Mouse (Mus musculus) large intestine, adult 2 months (tissue): ENCODE results near the gene Ncf2. TPM values are rescaled to one million over a fixed set of nuclear protein-coding genes. Genes with fewer than 3 reads are reported as not detected.

Source experiments
- DNase-seq: peaks from one replicate; pipeline ENCODE4 v3.0.0-alpha.2; 2012; ENCODE audit warnings: low read depth, low spot score
- WGBS: fragments of 180-500 bp; shearing (Covaris S2); methylation state at CpG from one replicate; pipeline ENCODE4 v1.1.7; 2018; 5-methylcytosine and 5-hydroxymethylcytosine counted together
- polyA plus RNA-seq: library from polyadenylated mRNA; depleted of rRNA; stranded (reverse); fragments of >200 nt; gene quantifications from 2 replicates; pipeline ENCODE4 v1.2.3, GENCODE M21; 2012; rRNA removed

The Ncf2 gene
- polyA plus RNA-seq, 1 experiment, result 11.2 TPM

DNA sequence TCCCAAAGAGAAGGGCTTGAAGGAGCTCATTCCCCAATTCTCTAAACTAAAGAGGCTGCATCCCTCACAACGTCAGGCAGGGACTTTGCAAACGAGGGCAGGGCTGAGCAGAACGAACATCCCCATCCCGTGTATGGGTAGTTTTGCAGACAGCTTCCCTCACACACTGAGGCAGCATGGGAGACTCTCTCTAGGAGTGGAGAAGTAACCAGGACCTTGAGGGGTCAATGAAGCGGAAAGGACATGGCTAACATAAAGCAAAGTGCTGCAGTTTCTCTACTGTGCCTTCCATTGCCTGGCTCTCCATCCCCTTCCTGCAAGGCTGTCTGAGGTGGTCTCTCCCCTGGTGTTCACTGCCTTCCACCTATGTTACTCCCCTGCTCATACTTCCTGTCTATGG is 28.2 kb downstream of the Ncf2 start:
- WGBS, result 85% methylated on average over 5 of the region's 5 CpGs
- DNase-seq, result no peak

DNA sequence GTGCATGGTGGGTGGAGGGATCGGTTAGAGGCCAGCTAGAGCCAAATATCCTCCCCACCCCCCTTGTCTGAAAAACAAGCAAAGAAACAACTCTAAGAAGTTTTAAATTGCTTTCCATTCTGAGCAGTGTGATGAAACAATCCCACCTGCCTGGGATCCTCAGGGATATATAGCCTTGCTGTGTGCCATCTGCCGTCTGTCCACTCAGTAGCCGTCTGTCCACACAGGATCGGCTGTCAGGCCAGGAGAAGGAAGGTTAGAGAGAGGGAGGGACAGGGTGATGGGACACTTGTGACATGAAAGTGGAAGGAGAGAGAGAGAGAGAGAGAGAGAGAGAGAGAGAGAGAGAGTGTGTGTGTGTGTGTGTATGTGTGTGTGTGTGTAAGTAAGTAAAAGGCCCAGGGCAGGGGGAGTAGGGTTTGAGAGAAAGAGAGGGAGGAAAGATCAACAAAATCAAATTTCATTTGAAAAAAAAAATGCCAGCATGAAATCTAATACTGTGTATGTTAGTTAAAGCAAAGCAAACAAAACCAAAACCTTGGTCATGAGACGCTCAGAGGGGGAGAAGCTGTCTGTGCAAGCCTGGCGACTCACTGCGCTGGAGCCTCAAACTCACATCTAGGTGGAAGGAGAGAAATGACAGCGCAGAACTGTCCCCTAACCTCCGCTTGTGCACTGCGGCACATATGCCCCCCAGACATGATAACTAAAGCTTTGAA is 28.8 kb downstream of the Ncf2 start:
- DNase-seq, result no peak
- 77% methylated on average over 10 of the region's 10 CpGs for WGBS

DNA sequence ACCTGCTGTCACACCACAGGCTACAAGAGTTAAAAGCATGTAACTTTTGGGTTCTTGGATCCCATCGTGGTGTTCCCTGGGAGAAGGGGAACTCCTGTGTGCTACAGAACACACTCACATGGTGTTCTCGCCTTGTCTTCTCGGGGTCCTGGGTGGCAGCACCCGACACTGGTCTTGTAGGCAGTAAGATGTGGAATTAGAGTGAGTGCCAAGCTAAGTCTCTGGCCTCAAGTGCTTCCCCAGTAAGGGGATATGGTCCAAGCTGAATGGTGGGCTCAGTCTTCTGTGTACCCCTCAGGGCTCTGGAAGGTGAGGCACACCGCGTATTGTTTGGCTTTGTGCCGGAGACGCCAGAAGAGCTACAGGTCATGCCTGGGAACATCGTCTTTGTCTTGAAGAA is 30.1 kb downstream of the Ncf2 start:
- no peak for DNase-seq
- 92% methylated on average over 9 of the region's 9 CpGs for WGBS

DNA sequence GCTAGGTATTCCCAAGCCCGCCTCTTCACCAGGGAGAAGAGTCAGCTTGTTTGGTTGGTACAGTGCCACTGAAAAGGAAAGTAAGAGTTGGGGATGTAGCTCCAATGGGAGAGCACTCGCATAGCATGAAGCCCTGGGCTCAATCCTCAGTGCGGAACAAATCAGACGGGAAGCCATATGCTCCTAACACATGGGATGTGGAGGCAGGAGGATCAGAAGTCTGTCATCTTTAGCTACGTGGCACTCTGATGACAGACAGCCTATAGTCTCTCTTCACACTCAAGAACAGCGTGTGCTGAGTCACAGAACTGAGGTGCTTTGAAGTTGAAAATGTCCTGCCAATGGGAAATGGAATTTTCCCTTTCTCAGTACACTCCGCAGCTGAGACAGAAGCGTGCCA is 31.0 kb downstream of the Ncf2 start:
- no peak for DNase-seq
- WGBS, result 88% methylated on average over 8 of the region's 8 CpGs

DNA sequence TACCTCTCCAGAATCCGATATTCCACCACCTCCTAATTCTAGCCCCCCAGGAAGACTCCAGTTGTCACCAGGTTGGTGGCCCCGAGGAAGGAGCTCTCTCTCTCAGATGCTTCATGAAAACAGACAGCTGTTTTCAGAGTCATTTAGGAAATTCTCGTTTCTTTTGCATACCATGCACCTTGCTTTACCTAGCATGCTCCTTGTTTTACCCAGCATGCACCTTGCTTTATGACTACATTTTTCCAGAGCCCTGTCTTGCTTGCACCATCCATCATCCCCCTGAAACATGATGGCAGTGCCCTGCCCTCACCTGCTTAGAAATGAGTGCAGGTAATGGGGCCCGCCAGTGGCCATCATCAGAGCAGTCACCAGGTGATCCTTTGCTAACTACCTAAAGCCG is 31.6 kb downstream of the Ncf2 start:
- WGBS, result 81% methylated on average over 5 of the region's 5 CpGs
- DNase-seq, result no peak

DNA sequence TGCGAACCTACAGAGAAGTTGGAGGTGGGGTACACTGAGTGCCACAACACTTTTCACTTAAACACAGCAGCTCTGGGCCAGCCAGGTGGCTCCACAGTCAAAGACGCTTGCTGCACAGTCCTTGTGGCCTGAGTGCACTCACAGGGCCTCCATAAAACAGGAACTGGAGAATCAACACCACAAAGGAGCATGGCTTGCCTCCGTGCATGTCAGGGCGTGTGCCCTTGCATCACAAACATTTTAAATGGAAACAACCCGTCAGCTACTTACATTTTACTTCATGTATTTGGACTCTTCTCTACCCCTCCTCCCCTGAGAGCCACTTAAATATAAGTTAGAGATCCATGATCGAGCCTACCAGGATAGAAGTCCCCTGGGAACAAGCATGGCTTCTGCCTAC is 32.3 kb downstream of the Ncf2 start:
- no peak for DNase-seq
- 67% methylated on average over 6 of the region's 6 CpGs for WGBS

DNA sequence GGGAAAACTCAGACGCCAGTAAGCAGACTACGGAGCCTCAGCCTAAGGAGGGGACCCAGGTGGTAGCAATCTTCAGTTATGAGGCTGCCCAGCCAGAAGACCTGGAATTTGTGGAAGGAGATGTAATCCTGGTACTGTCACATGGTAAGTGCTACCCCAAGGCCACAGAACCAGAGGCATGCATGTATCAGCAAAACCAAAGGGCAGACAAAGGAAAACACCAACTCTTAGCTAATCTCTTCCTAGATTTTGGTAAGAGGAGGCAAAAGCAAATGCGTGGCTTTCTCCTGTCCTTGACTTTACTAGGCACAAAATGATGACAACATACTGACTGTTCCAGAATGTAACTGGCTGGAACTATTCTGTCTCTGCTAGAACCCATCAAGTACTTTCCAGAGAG is 35.1 kb downstream of the Ncf2 start:
- 93% methylated on average over 3 of the region's 3 CpGs for WGBS

DNA sequence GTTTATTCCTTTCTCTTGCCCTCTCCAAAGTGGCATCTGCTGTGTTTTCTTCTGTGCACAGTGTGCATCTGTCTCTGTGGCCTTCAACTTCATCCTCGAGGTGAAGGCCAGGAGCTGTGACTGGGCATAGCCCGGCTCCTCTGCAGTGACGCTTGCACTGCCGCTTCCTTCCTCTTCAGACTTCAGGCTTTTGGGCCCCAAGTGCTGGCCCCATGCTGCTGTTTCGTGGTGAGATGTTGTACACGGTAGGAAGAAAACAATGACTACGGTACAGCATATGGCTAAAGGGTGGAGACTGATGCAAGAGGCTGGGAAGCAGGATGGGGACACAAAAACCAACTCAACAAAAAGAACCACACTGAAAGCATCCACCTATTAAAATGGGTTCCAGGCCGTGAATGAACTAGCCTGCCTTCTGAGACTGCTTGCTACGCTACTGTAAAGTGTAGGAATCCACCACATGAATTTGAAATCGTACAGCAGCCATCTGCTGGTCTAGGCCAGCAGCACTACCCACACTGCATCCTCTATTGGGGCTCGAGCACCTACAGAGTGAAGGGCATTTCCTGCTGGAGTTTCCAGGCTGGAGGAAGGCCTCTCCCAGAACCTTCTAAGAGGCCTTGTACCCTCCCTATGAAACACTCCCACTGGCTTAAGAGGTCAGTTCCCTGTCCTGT is 38.2 kb downstream of the Ncf2 start:
- DNase-seq, result no peak
- 76% methylated on average over 11 of the region's 11 CpGs for WGBS

More for the DNA sequence above, 35.1 kb downstream of the Ncf2 start:
- DNase-seq, result no peak

DNA sequence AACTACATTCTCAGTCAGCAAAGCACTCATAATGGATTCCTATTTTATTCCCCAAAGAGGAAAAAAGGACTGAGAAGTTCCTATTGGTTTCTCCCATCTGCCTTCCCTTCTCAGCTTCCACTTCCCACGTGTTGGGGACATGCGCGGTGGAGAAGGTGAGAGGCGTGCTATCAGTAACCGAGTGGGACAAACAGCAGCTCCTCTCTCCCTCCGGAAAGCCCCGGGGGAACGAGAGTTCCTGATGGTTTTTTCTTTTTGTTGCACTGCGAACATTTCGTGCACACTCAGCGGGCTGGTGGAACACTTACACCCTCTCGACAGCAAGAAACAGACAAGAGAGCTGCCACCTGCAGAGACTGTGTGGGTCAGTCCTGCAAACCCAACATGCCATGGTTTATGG is 38.8 kb downstream of the Ncf2 start:
- no peak for DNase-seq
- 90% methylated on average over 12 of the region's 12 CpGs for WGBS

DNA sequence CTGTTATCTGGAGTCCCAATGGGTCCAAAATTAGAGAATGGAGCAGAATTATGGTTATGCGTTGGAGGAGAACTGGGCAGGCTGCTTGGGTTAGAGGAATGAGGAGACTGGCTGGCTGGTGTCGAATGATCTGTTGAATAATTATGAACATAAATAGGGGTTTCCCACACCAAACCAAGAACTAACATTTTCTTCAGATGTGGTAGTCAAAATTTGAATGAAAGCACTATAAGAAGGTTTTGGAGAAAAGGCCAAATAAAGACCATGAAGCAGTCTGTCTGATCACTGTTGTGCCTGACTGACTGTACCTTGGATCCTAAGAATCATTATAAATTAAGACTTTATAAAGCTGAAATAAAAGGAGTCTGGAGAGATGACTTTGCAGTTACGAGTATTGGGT is 40.3 kb downstream of the Ncf2 start:
- WGBS, result 91% methylated on average over 3 of the region's 3 CpGs
- DNase-seq, result no peak

DNA sequence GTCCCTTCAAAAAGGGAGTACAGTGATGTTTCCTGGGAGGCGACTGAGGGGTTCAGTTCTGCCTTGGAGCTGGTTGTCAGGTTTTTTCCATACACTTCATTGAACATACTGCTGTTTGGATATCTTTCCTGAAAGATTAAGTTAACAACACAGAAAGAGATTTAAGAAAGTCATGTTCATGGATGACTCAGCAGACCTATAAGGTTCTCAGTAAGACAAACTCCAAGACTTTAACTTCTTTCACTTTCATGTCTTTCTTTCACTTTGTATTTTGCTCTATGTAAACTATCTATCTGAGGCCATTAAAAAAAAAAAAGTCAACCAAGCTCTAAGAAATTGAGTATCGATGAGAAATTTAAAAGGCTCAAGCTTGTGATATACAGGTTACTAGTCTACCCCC is 41.1 kb downstream of the Ncf2 start:
- 82% methylated on average over 2 of the region's 2 CpGs for WGBS

DNA sequence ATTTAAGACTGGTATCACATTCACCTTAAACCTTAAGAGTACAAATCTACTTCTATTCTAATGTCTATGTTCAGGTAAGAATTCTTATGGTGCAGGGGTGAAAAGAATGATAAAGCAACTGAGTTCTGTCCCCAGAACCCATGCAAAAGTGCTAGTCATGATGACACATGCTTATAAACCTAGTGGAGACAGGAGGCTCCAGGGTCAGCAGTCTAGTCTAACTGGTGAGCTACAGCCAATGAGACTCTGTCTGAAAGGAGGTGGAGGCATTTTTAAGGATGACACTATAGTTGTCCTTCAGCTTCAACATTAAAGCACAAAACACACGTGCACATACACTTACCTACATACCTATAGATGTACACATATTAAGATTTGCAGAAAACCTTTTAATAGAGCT is 44.6 kb downstream of the Ncf2 start:
- DNase-seq, result no peak
- WGBS, result 61% methylated on average over 1 of the region's 1 CpGs

More for the DNA sequence above, 41.1 kb downstream of the Ncf2 start:
- DNase-seq, result no peak

DNA sequence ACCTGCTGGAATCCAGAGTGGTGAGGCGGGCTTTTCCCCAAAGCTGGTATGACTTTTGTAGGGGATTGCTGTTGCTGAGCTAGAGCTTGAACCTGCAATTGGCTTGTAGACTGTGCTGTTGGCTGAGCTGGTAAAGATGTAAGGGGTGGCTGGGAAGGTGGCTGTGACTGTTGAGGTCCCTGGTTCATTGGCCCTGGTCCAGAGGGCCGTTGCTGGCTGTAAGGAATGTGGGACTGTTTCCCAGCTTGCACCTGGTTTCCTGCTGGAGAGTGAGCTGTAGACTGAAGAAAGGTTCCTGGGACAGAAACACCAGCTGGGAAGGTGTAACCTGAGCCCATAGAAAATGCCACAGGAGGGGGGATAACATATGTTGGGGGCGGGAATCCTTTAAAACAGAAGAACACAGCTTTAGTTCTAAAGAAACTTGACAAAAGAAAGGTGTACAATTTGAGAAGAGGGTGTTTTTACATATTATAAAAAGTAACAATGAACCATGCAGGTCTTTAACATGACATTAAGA is 45.3 kb downstream of the Ncf2 start:
- DNase-seq, result no peak
- 66% methylated on average over 3 of the region's 3 CpGs for WGBS

DNA sequence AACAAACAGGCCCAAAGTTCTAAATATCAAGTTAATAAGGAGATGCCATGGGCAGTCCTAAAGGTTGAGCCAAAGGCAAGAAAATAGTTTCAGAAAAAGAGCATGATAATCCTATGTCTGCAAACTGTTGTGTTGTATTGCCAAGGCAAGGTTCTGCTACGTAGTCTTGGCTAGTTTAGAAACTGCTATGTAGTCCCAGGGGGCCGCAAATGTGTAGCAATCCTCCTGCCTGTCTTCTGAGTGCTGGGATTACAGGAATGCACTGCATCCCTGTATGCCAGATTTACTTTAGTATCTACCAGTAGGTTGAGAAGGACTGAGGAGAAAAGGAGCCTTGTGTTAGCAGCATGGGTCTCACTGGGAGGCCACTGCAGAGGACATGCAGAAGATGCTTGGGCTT is 46.9 kb downstream of the Ncf2 start:
- 94% methylated on average over 2 of the region's 2 CpGs for WGBS

DNA sequence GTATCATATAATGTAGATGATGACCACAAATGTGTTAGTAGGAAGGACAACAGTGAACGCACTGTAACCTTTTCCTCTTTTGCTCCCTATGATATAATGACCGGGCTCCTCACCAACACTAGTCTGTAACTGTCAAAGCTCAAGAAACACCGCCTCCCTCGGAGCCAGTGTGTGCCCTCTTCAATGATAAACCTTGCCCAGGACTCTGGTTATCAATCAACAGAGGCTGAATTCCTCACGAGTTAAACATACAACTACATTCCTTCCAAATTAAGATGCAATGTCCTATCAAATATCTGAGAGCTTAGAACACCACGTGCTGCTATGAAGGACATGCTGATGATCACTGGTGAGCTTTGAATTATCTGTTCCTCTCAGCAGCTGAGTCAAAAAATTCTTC is 69.9 kb downstream of the Ncf2 start:
- DNase-seq, result no peak
- 88% methylated on average over 6 of the region's 6 CpGs for WGBS

More for the DNA sequence above, 46.9 kb downstream of the Ncf2 start:
- no peak for DNase-seq

DNA sequence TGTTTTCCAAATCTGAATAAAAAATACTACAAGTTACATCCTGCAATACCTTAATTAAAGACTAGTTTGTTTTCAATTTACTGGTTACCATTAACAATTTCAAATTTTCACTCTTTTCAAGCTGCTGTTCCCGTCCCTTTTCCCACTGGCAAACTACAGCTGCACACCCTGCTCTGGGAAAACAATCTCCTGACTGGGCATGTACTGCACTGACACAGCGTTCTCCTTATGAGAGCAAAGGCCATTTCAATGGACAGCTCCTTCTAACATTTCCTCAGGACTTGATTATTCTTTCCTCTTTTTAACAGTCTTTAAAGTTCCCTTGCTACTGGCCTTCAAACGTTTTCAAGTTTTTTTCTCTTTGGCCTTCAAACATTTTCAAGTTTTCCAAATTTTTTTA is 71.0 kb downstream of the Ncf2 start:
- DNase-seq, result no peak
- 57% methylated on average over 3 of the region's 3 CpGs for WGBS

Other genes starting within 250 kb of the Ncf2 start
- gene Apobec4, start 49.6 kb upstream of the Ncf2 start, polyA plus RNA-seq, result not detected in 2 replicates
- gene Rgl1, start 33.8 kb upstream of the Ncf2 start, polyA plus RNA-seq, result 4.2 and 6.3 TPM in 2 replicates
- 107 and 144 TPM in 2 replicates for gene Arpc5, start 33.7 kb upstream of the Ncf2 start, polyA plus RNA-seq
- gene Smg7, start 102.5 kb downstream of the Ncf2 start, polyA plus RNA-seq, result 18.3 and 33.3 TPM in 2 replicates
- 0.58 and 0.78 TPM in 2 replicates for gene Nmnat2, start 154.8 kb downstream of the Ncf2 start, polyA plus RNA-seq